Mouse (Mus musculus): Measurements from ENCODE around the gene Thoc3. TPM values are rescaled to one million over a fixed set of nuclear protein-coding genes. Genes with fewer than 3 reads are reported as not detected.
A peak's percentile ranks its signal among the peaks of the same experiment; 100 is the strongest.

Thoc3 gene
- polyA plus RNA-seq, 1 experiment from 2014 or later = 140 TPM

- H3K27me3 ChIP-seq (replicated peaks; ENCODE audit: control insufficient read depth, insufficient read depth, low read length) = no peaks in the 10 kb centered on the region
- no peak overlapping the region for H3K4me3 ChIP-seq (ENCODE audit: low read depth, low read length)
- H3K4me2 ChIP-seq (ENCODE audit: low read length) = no peak overlapping the region
- DNase-seq (ENCODE audit: low spot score) (no peak), ATAC-seq (replicated peaks; ENCODE audit: low FRiP score, low TSS enrichment, low read depth) (no peak)
- no peak overlapping the region for H3K27ac ChIP-seq (ENCODE audit: low read depth)
- 57% methylated on average over 4 of the region's 4 CpGs for WGBS
- no peaks in the 10 kb centered on the region for H3K4me1 ChIP-seq (replicated peaks; ENCODE audit: control insufficient read depth, insufficient read depth, low read length)
- H3K36me3 ChIP-seq (ENCODE audit: control insufficient read depth, insufficient read depth, low read length) = peaks cover 87% of the 10 kb centered on the region
- H3K9ac ChIP-seq (ENCODE audit: low read length) = no peak overlapping the region
- H3K9me3 ChIP-seq (ENCODE audit: control insufficient read depth, low read length) = peaks cover 6% of the 10 kb centered on the region; the same call in 1 of the 2 replicates
Measured at GRCm38 (mm10) chr13:54459282-54459681, 9.4 kb downstream of the Thoc3 start.

DNA sequence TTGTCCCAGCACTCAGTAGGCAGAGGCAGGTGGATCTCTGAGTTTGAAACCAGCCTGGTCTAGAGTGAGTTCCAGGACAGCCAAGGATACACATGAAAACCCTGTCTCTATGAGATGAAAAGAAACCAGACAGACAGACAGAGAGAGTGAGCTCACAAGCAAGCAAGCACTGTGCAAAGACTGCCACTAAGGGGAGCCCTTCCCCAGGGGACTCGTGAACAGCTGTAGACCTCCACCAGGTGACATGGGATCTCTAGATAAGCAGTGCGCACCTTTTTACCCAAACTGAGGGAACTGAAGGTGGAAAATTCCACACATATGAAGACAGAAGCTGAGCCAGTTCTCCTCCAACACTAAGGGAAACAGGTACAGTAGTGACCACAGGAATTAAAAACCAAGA, 11.6 kb downstream of the Thoc3 start:
- Histone ChIP-seq H3K9me3 (ENCODE audit: control insufficient read depth, low read length) (no peaks in the 10 kb centered on the region), H3K36me3 (ENCODE audit: control insufficient read depth, insufficient read depth, low read length) (peaks cover 65% of the 10 kb centered on the region), H3K27me3 (replicated peaks; ENCODE audit: control insufficient read depth, insufficient read depth, low read length) (no peaks in the 10 kb centered on the region), H3K27ac (ENCODE audit: low read depth) (no peak overlapping the region), H3K9ac (ENCODE audit: low read length) (no peak overlapping the region), H3K4me3 (ENCODE audit: low read depth, low read length) (no peak overlapping the region), H3K4me2 (ENCODE audit: low read length) (no peak overlapping the region), H3K4me1 (replicated peaks; ENCODE audit: control insufficient read depth, insufficient read depth, low read length) (no peaks in the 10 kb centered on the region)
- DNase-seq (ENCODE audit: low spot score) (no peak), ATAC-seq (replicated peaks; ENCODE audit: low FRiP score, low TSS enrichment, low read depth) (no peak)
- 78% methylated on average over 2 of the region's 2 CpGs for WGBS

DNA sequence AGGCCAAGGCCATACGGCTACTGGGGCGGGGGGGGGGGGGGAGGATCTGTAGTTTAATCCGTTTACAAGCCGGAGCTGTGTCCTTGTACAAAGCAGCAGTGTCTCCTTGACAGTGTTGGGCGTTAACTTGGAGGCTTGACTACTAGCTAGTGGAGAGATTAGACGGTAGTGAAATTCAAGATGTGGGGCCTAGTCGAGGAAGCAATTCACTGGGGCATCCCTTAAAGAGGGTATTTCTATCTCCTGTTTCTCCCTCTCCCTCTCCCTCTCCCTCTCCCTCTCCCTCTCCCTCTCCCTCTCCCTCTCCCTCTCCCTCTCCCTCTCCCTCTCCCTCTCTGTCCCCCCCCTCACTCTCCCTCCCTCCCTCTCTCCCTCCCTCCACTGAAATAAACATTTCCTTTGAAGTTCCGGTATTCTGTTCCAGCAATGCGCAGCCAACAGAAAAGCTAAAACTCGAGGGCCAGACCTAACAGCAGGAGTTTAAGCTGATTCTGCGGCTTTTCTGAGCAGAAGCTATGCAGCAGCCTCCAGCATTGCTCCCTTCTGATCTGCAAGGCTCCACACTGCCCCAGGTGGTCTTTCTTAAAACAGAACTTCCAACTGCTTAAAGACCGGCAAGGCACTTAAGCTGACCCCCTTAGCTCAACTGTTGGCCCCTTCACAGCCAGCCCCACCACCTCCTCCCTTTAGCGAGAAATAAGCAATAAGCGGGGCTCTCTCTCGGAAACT, 21.0 kb downstream of the Thoc3 start:
- Histone ChIP-seq H3K9me3 (ENCODE audit: control insufficient read depth, low read length) (no peaks in the 10 kb centered on the region), H3K27ac (ENCODE audit: low read depth) (no peak overlapping the region), H3K9ac (ENCODE audit: low read length) (no peak overlapping the region), H3K27me3 (replicated peaks; ENCODE audit: control insufficient read depth, insufficient read depth, low read length) (no peaks in the 10 kb centered on the region), H3K4me2 (ENCODE audit: low read length) (peak overlapping the region; percentile 34), H3K36me3 (ENCODE audit: control insufficient read depth, insufficient read depth, low read length) (no peaks in the 10 kb centered on the region), H3K4me1 (replicated peaks; ENCODE audit: control insufficient read depth, insufficient read depth, low read length) (no peaks in the 10 kb centered on the region; the same call in 1 of the 2 replicates), H3K4me3 (ENCODE audit: low read depth, low read length) (no peak overlapping the region)
- ATAC-seq (replicated peaks; ENCODE audit: low FRiP score, low TSS enrichment, low read depth) = peak; percentile 53
- DNase-seq (ENCODE audit: low spot score) = no peak
- 8% methylated on average over 14 of the region's 15 CpGs for WGBS

DNA sequence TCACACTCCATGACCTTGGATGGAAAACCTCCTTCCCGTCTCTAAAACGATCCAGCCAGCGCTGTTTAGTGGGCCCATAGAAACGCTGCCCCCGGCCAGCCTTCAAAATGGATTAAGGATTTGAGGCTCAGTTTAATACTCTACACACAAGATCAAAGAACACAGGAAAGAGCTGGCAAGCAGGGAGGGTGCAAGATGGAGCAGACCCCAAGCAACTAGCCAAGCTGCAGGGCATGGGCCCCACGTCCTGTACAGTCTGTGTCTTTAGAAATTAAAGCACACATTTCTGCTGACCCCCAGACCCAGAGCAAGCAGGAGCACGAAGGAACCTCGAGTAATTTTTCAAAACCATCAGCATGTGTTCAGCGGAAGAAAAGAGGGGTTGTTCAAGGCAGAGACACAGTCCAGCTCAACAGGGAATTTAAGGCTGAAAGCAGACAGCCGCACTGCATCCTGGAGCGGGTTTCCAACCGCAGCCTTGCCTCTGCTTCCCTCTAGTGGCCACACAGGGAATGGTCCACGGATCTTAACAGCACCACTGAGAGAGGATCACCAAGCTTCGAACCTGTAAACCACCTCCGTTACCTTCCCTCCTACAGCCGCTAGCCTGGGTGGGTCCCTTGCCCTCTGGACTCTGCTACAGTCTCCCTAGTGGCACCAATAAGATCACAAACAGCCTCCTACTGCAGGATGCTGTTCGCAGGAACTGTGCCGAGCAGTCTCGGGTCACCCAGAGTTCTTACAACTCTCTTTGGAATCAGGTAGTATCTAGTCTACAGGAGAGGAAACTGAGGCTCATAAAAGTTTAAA, 21.8 kb downstream of the Thoc3 start:
- Histone ChIP-seq H3K9me3 (ENCODE audit: control insufficient read depth, low read length) (no peaks in the 10 kb centered on the region), H3K4me2 (ENCODE audit: low read length) (peak overlapping the region; percentile 20; the same call in 1 of the 2 replicates), H3K27me3 (replicated peaks; ENCODE audit: control insufficient read depth, insufficient read depth, low read length) (no peaks in the 10 kb centered on the region), H3K9ac (ENCODE audit: low read length) (no peak overlapping the region), H3K27ac (ENCODE audit: low read depth) (no peak overlapping the region), H3K36me3 (ENCODE audit: control insufficient read depth, insufficient read depth, low read length) (no peaks in the 10 kb centered on the region), H3K4me3 (ENCODE audit: low read depth, low read length) (no peak overlapping the region), H3K4me1 (replicated peaks; ENCODE audit: control insufficient read depth, insufficient read depth, low read length) (no peaks in the 10 kb centered on the region; the same call in 1 of the 2 replicates)
- 22% methylated on average over 19 of the region's 19 CpGs for WGBS
- DNase-seq (ENCODE audit: low spot score) = peak; percentile 94
- ATAC-seq (replicated peaks; ENCODE audit: low FRiP score, low TSS enrichment, low read depth) = peak; percentile 65; the same call in 1 of the 2 replicates

- 85% methylated on average over 3 of the region's 3 CpGs for WGBS
- Histone ChIP-seq H3K36me3 (ENCODE audit: control insufficient read depth, insufficient read depth, low read length) (no peaks in the 10 kb centered on the region), H3K9me3 (ENCODE audit: control insufficient read depth, low read length) (no peaks in the 10 kb centered on the region), H3K27me3 (replicated peaks; ENCODE audit: control insufficient read depth, insufficient read depth, low read length) (no peaks in the 10 kb centered on the region), H3K4me3 (ENCODE audit: low read depth, low read length) (no peak overlapping the region), H3K4me2 (ENCODE audit: low read length) (no peak overlapping the region), H3K27ac (ENCODE audit: low read depth) (no peak overlapping the region), H3K9ac (ENCODE audit: low read length) (no peak overlapping the region), H3K4me1 (replicated peaks; ENCODE audit: control insufficient read depth, insufficient read depth, low read length) (peaks cover 4% of the 10 kb centered on the region; the same call in 1 of the 2 replicates)
- ATAC-seq (replicated peaks; ENCODE audit: low FRiP score, low TSS enrichment, low read depth) (no peak), DNase-seq (ENCODE audit: low spot score) (no peak)
Measured at GRCm38 (mm10) chr13:54443693-54444092, 25.0 kb downstream of the Thoc3 start.

DNA sequence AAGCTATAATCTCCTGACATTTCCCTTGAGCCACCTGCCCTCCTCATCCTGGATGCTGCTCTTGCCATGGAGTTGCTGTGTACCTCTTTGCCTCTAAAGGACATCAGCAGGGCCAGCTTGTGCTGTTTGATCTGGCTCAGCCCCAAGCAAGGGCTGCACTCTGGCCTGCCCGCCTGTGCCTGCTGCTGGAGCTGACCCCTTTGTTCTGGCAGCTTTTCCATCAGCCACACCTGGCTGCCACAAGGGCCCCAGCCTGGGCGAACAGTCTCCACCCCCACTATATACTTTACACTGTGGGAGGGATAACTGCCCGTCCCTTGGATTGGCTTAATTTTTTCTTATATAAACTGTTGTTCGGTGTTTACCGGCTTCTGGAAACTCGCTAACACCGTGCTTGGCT, 28.7 kb downstream of the Thoc3 start:
- no peak overlapping the region for H3K9ac ChIP-seq (ENCODE audit: low read length)
- H3K36me3 ChIP-seq (ENCODE audit: control insufficient read depth, insufficient read depth, low read length) = no peaks in the 10 kb centered on the region
- H3K27me3 ChIP-seq (replicated peaks; ENCODE audit: control insufficient read depth, insufficient read depth, low read length) = no peaks in the 10 kb centered on the region
- WGBS = 41% methylated on average over 7 of the region's 7 CpGs
- ATAC-seq (replicated peaks; ENCODE audit: low FRiP score, low TSS enrichment, low read depth) (0 out of 2 replicates have a peak, but pooled peaks have one; percentile 47), DNase-seq (ENCODE audit: low spot score) (no peak)
- H3K4me1 ChIP-seq (replicated peaks; ENCODE audit: control insufficient read depth, insufficient read depth, low read length) = 0 out of 2 replicates have a peak, but pooled peaks cover 4% of the 10 kb centered on the region
- no peaks in the 10 kb centered on the region for H3K9me3 ChIP-seq (ENCODE audit: control insufficient read depth, low read length)
- no peak overlapping the region for H3K4me2 ChIP-seq (ENCODE audit: low read length)
- H3K27ac ChIP-seq (ENCODE audit: low read depth) = no peak overlapping the region
- no peak overlapping the region for H3K4me3 ChIP-seq (ENCODE audit: low read depth, low read length)

DNA sequence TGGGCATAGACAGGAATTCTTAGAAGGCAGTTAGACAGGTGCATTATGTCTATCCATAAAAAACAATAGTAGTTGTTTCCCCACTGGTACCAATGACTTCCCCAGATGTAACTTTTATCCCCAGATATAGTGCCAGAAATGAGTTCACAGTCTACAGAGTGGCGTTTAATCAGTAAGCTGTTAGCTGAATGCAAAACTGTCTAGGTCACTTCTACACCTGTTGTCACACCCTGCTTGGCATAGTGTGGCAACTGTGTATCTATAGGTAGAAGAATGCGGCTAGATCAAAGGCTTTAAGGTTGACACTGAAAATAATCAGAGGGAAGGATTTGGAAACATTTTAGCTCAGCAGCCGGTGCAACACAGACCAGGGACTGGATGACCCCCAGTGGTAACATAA, 29.8 kb downstream of the Thoc3 start:
- no peak for DNase-seq (ENCODE audit: low spot score)
- no peaks in the 10 kb centered on the region for H3K27me3 ChIP-seq (replicated peaks; ENCODE audit: control insufficient read depth, insufficient read depth, low read length)
- no peak overlapping the region for H3K4me2 ChIP-seq (ENCODE audit: low read length)
- 0 out of 2 replicates have a peak, but pooled peaks cover 4% of the 10 kb centered on the region for H3K4me1 ChIP-seq (replicated peaks; ENCODE audit: control insufficient read depth, insufficient read depth, low read length)
- H3K27ac ChIP-seq (ENCODE audit: low read depth) = no peak overlapping the region
- 0 out of 2 replicates have a peak, but pooled peaks have one; percentile 15 for ATAC-seq (replicated peaks; ENCODE audit: low FRiP score, low TSS enrichment, low read depth)
- no peak overlapping the region for H3K9ac ChIP-seq (ENCODE audit: low read length)
- H3K9me3 ChIP-seq (ENCODE audit: control insufficient read depth, low read length) = no peaks in the 10 kb centered on the region
- no peak overlapping the region for H3K4me3 ChIP-seq (ENCODE audit: low read depth, low read length)
- 66% methylated on average over 3 of the region's 3 CpGs for WGBS
- H3K36me3 ChIP-seq (ENCODE audit: control insufficient read depth, insufficient read depth, low read length) = no peaks in the 10 kb centered on the region

- Histone ChIP-seq H3K4me1 (replicated peaks; ENCODE audit: control insufficient read depth, insufficient read depth, low read length) (0 out of 2 replicates have a peak, but pooled peaks cover 4% of the 10 kb centered on the region), H3K27me3 (replicated peaks; ENCODE audit: control insufficient read depth, insufficient read depth, low read length) (no peaks in the 10 kb centered on the region), H3K36me3 (ENCODE audit: control insufficient read depth, insufficient read depth, low read length) (no peaks in the 10 kb centered on the region), H3K27ac (ENCODE audit: low read depth) (no peak overlapping the region), H3K9ac (ENCODE audit: low read length) (no peak overlapping the region), H3K4me2 (ENCODE audit: low read length) (no peak overlapping the region), H3K4me3 (ENCODE audit: low read depth, low read length) (no peak overlapping the region), H3K9me3 (ENCODE audit: control insufficient read depth, low read length) (no peaks in the 10 kb centered on the region)
- 70% methylated on average over 6 of the region's 6 CpGs for WGBS
- ATAC-seq (replicated peaks; ENCODE audit: low FRiP score, low TSS enrichment, low read depth) = no peak
- DNase-seq (ENCODE audit: low spot score) = no peak
Measured at GRCm38 (mm10) chr13:54437083-54437482, 31.6 kb downstream of the Thoc3 start.
